Mouse (Mus musculus) liver, adult 2 months (tissue): ENCODE measurements at regions not wholly inside any gene's neighbourhood (a gene's known extent, or its start where the extent isn't known, plus 50 kb on each side); places are given as distances from the start of the nearest gene placed in this dataset.

Source experiments
- DNase-seq: peaks from one replicate; pipeline ENCODE4 v3.0.0-alpha.2; 2011; ENCODE audit warnings: low read depth, low spot score; ENCODE audit errors: extremely low read depth
- H3K27ac ChIP-seq: fragments of 200-500 bp; replicated peaks from 2 replicates; pipeline ENCODE4 v1.5.1; 2012; ENCODE audit warnings: low read depth, mild to moderate bottlenecking, control low read depth, inconsistent platforms, low read length; ENCODE audit not compliant: insufficient read depth
- H3K27me3 ChIP-seq: fragments of 200-500 bp; 2 replicates; pipeline ENCODE4 v1.6.1; 2012; ENCODE audit warnings: mild to moderate bottlenecking, moderate library complexity, low read length, inconsistent platforms; ENCODE audit not compliant: control insufficient read depth, insufficient read depth
- H3K36me3 ChIP-seq: fragments of 200-500 bp; 2 replicates; pipeline ENCODE4 v1.6.1; 2012; ENCODE audit warnings: low read length, inconsistent platforms; ENCODE audit not compliant: control insufficient read depth, insufficient read depth
- H3K4me1 ChIP-seq: fragments of 200-500 bp; 2 replicates; pipeline ENCODE4 v1.6.1; 2011; ENCODE audit warnings: low read length; ENCODE audit not compliant: control insufficient read depth, insufficient read depth
- H3K4me3 ChIP-seq: fragments of 200-500 bp; 2 replicates; pipeline ENCODE4 v1.5.1; 2011; ENCODE audit warnings: low read depth, mild to moderate bottlenecking, control low read depth, low read length, moderate library complexity; ENCODE audit not compliant: insufficient read depth
- H3K79me2 ChIP-seq: fragments of 200-500 bp; 2 replicates; pipeline ENCODE4 v1.6.1; 2012; ENCODE audit warnings: inconsistent platforms, mild to moderate bottlenecking, low read length, moderate library complexity; ENCODE audit not compliant: control insufficient read depth, insufficient read depth
- H3K9ac ChIP-seq: fragments of 200-500 bp; 2 replicates; pipeline ENCODE4 v1.6.1; 2012; ENCODE audit warnings: low read depth, mild to moderate bottlenecking, control low read depth, inconsistent platforms, low read length
- CTCF ChIP-seq: fragments of 200-500 bp; IDR thresholded peaks from 2 replicates; pipeline ENCODE4 v1.5.1; 2011; ENCODE audit warnings: low read depth, low read length, control low read depth
- POLR2A ChIP-seq: fragments of 200-500 bp; IDR thresholded peaks from 2 replicates; pipeline ENCODE4 v1.6.1; 2011; ENCODE audit warnings: low read length, control low read depth; ENCODE audit not compliant: insufficient read depth; ENCODE audit errors: extremely low read depth
- WGBS: fragments of 180-500 bp; shearing (Covaris S2); methylation state at CpG from one replicate; pipeline ENCODE4 v1.1.7; 2018; 5-methylcytosine and 5-hydroxymethylcytosine counted together

- peak overlapping the region; percentile 33 for H3K27ac ChIP-seq
- peaks cover 16% of the 10 kb centered on the region for H3K4me1 ChIP-seq
- no peak for TF ChIP-seq POLR2A
- TF ChIP-seq CTCF, result no peak
- H3K4me3 ChIP-seq, result no peak overlapping the region
- no peaks in the 10 kb centered on the region for H3K79me2 ChIP-seq
- H3K9ac ChIP-seq, result no peak overlapping the region
- peak; percentile 97 for DNase-seq
- no peaks in the 10 kb centered on the region for H3K36me3 ChIP-seq
- no peaks in the 10 kb centered on the region for H3K27me3 ChIP-seq
- 21% methylated on average over 3 of the region's 3 CpGs for WGBS
Observed at GRCm38 (mm10) chr10:122515698-122516097, 67.4 kb downstream of the Avpr1a start.

DNA sequence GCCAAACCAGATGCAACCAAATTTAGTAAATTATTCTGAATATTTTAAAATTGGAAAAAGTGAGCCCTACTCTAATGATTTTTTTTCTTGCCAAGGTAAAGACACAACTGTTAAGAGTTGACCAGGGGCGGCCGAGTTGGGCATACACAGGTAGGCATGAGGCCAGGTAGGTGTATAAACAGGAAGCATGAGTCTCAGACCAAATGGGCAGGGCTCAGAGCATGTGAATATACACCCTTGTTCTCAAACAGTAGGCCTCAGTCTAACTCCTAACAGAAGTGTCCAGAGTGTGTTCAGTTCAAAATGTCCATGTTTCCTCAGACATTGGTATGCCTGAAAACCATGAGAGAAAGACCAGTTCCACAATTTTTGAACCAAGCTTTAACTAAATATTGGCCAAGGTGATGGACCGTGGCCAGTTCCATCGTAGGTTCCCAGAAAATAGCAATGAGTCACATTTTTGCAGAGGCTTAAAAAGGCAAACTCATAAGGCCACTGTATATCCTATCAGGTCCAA, 71.0 kb downstream of the Avpr1a start:
- TF ChIP-seq CTCF, result no peak
- TF ChIP-seq POLR2A, result no peak
- H3K9ac ChIP-seq, result no peak overlapping the region
- H3K4me1 ChIP-seq, result peaks cover 14% of the 10 kb centered on the region
- H3K4me3 ChIP-seq, result no peak overlapping the region
- peak overlapping the region; percentile 52; the same call in 1 of the 2 replicates for H3K27ac ChIP-seq
- no peaks in the 10 kb centered on the region for H3K79me2 ChIP-seq
- no peaks in the 10 kb centered on the region for H3K36me3 ChIP-seq
- DNase-seq, result peak; percentile 74
- H3K27me3 ChIP-seq, result no peaks in the 10 kb centered on the region
- WGBS, result 35% methylated on average over 4 of the region's 4 CpGs

- DNase-seq, result no peak
- Histone ChIP-seq H3K4me1 (peaks cover 14% of the 10 kb centered on the region), H3K27me3 (no peaks in the 10 kb centered on the region), H3K36me3 (no peaks in the 10 kb centered on the region), H3K4me3 (no peak overlapping the region), H3K27ac (peak overlapping the region; percentile 52; the same call in 1 of the 2 replicates), H3K79me2 (no peaks in the 10 kb centered on the region), H3K9ac (no peak overlapping the region)
- WGBS, result 86% methylated on average over 7 of the region's 7 CpGs
- no peak for TF ChIP-seq POLR2A
- TF ChIP-seq CTCF, result no peak
Observed at GRCm38 (mm10) chr10:122519981-122520380, 71.7 kb downstream of the Avpr1a start.

DNA sequence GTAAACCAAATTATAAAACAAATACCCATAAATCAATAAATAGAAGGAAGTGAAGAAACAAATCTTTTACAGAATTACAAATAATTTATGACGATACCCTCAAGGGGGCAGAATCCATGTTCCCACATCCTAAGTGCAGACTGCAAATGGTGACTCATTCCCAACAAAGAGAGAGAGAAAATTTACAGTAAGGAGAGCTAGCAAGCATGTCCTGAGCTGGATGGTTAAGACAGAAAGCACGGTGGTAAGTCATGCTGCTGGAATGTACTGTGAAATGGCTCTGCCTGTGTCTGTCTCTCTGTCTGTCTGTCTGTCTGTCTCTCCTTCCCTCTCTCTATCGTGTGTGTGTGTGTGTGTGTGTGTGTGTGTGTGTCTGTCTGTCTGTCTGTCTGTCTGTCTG, 74.3 kb downstream of the Avpr1a start:
- H3K9ac ChIP-seq, result no peak overlapping the region
- WGBS, result 29% methylated on average over 3 of the region's 3 CpGs
- peak; percentile 21 for DNase-seq

GRCm38 (mm10) chr10:122525360-122525759, 77.1 kb downstream of the Avpr1a start:
- no peak for DNase-seq
- WGBS, result 74% methylated on average over 7 of the region's 7 CpGs
- H3K4me3 ChIP-seq, result no peak overlapping the region
- H3K27me3 ChIP-seq, result no peaks in the 10 kb centered on the region
- H3K79me2 ChIP-seq, result no peaks in the 10 kb centered on the region
- no peaks in the 10 kb centered on the region for H3K4me1 ChIP-seq
- H3K36me3 ChIP-seq, result no peaks in the 10 kb centered on the region
- no peak for TF ChIP-seq CTCF
- TF ChIP-seq POLR2A, result no peak
- no peak overlapping the region for H3K9ac ChIP-seq
- no peak overlapping the region for H3K27ac ChIP-seq

More for the DNA sequence above, 74.3 kb downstream of the Avpr1a start:
- H3K4me3 ChIP-seq, result no peak overlapping the region
- no peaks in the 10 kb centered on the region for H3K27me3 ChIP-seq
- no peak overlapping the region for H3K27ac ChIP-seq
- no peaks in the 10 kb centered on the region for H3K36me3 ChIP-seq
- peaks cover 4% of the 10 kb centered on the region for H3K4me1 ChIP-seq
- H3K79me2 ChIP-seq, result no peaks in the 10 kb centered on the region
- TF ChIP-seq CTCF (no peak), POLR2A (no peak)

DNA sequence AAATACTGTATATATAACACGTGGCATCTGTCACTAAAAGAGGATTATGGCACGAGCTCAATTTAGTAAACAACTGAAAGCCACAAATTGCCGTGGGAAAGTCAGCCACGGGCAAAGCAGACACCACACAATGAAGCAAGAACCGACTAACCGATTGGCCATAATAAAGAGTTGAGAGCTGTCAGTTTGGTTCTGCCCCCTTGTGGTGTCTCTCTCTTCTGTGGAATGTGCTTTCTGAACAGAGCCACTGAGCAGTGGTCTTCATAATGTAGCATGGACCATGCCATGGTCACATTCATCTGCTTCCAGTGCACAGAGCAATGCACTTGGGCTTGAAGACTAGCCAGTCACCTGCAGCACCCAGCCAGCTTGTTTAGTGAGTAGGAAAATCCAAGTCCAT, 77.5 kb downstream of the Avpr1a start:
- Histone ChIP-seq H3K4me1 (no peaks in the 10 kb centered on the region), H3K27me3 (no peaks in the 10 kb centered on the region), H3K36me3 (no peaks in the 10 kb centered on the region), H3K9ac (no peak overlapping the region), H3K79me2 (no peaks in the 10 kb centered on the region), H3K4me3 (no peak overlapping the region), H3K27ac (no peak overlapping the region)
- DNase-seq, result peak; percentile 53
- TF ChIP-seq POLR2A, result no peak
- peak; percentile 28; the same call in 1 of the 2 replicates for TF ChIP-seq CTCF
- WGBS, result 42% methylated on average over 6 of the region's 6 CpGs
